Mouse (Mus musculus) C2C12 (cell line): ENCODE results near the gene Gal3st3.

ENCODE experiments used
- CEBPB ChIP-seq: IDR thresholded peaks from one replicate; pipeline ENCODE4 v1.6.1; 2011; ENCODE audit warnings: low read depth, mild to moderate bottlenecking, control low read depth, moderate library complexity
- CTCF ChIP-seq: IDR thresholded peaks from one replicate; pipeline ENCODE4 v1.5.1; 2011; ENCODE audit not compliant: control insufficient read depth, insufficient read depth, insufficient read length
- FOSL1 ChIP-seq: IDR thresholded peaks from one replicate; pipeline ENCODE4 v1.8.0; 2011; ENCODE audit warnings: mild to moderate bottlenecking, low read length; ENCODE audit not compliant: poor library complexity, insufficient read depth, severe bottlenecking
- MAX ChIP-seq: IDR thresholded peaks from one replicate; pipeline ENCODE4 v1.6.1; 2011; ENCODE audit warnings: mild to moderate bottlenecking, control low read depth
- MYOD1 ChIP-seq: IDR thresholded peaks from one replicate; pipeline ENCODE4 v1.6.1; 2011; ENCODE audit warnings: low read depth; ENCODE audit not compliant: control insufficient read depth, insufficient read length
- MYOG ChIP-seq: IDR thresholded peaks from one replicate; pipeline ENCODE4 v1.6.1; 2011; ENCODE audit not compliant: control insufficient read depth, insufficient read length; ENCODE audit errors: extremely low read depth
- USF1 ChIP-seq: IDR thresholded peaks from one replicate; pipeline ENCODE4 v1.6.1; 2011; ENCODE audit warnings: low read depth, mild to moderate bottlenecking, control low read depth, moderate library complexity

DNA sequence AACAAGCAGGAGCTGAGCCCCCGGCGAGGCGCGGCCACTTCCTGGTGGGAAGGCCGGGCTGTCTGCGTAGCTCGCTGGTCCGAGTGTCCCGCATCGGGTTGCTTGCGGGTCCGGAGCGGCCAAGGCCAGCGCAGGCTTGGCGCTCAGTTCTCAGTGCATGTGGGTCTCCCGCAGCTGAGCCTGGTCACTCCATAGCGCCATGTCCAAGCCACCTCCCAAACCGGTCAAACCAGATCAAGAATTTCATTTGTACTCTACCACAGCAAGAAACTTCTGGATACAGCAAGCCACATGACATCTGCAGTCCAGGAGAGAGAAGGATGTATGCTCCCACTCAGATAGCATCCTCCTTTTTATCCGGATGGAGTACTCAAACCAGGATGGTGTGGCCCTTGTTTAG is 29.8 kb downstream of the Gal3st3 start:
- no peak for TF ChIP-seq FOSL1
- TF ChIP-seq USF1 = no peak
- TF ChIP-seq CTCF = no peak
- TF ChIP-seq MAX = no peak
- no peak for TF ChIP-seq MYOG
- TF ChIP-seq CEBPB = no peak
- no peak for TF ChIP-seq MYOD1
